ENCODE assay signal across 8 mouse cellular contexts in genomic region chr19:46689460-46690372, GRCm38 (mm10). TPM values are rescaled to one million over a fixed set of nuclear protein-coding genes. Genes with fewer than 3 reads are reported as not detected.
DNase-seq lines count a peak whose midpoint lies in the region; ATAC-seq lines count a peak whose summit lies in the region.

Gene Borcs7, plus strand, starts transcription at chr19:46689906.

- H3K9me3 ChIP-seq in hindbrain, embryonic 13.5 days, result no peaks in the 10 kb centered on the region

- peaks cover 6% of the 10 kb centered on the region; the same call in 1 of the 2 replicates for H3K4me1 ChIP-seq in hindbrain, embryonic 13.5 days (replicated peaks)

- 3% methylated on average over 44 of the region's 44 CpGs for WGBS in hindbrain, embryonic 13.5 days

- H3K27ac ChIP-seq in hindbrain, embryonic 13.5 days, result peak within 1 kb of the TSS; percentile 84

- H3K9ac ChIP-seq in hindbrain, embryonic 13.5 days, result peak within 1 kb of the TSS; percentile 80

- peak within 1 kb of the TSS; percentile 56 for H3K4me2 ChIP-seq in hindbrain, embryonic 13.5 days

- H3K36me3 ChIP-seq in hindbrain, embryonic 13.5 days, result peaks cover 7% of the 10 kb centered on the region

- DNase-seq in NIH3T3 (ENCODE audit: low read depth), result peak; percentile 92
- peak; percentile 91 to 94 for DNase-seq in cerebellum, postnatal 10 days
- peak; percentile 80 to 84 for DNase-seq in frontal cortex, postnatal 14 days (ENCODE audit: low spot score in 2 of 2)
- DNase-seq in layer of hippocampus, postnatal 25 days (ENCODE audit: extremely low spot score in 1 of 2, low spot score in 1 of 2), result peak; percentile 82 to 90
- peak; percentile 90 for DNase-seq in lung, postnatal 25 days (ENCODE audit: low spot score)
- DNase-seq in retina, embryonic 14.5 days (ENCODE audit: low spot score), result peak; percentile 88
- peak; percentile 87 for DNase-seq in thymus, postnatal 4 days

- peak within 1 kb of the TSS; percentile 58 for H3K4me3 ChIP-seq in hindbrain, embryonic 13.5 days

- no peaks in the 10 kb centered on the region for H3K27me3 ChIP-seq in hindbrain, embryonic 13.5 days

- peak; percentile 94 for ATAC-seq in hindbrain, embryonic 13.5 days (ENCODE audit: low FRiP score)

RNA-seq across cellular contexts. Expression of gene Borcs7, which starts in this region (rescaled TPM):
- polyA plus RNA-seq in hindbrain, embryonic 13.5 days (2015; fragmentation: Nextera tagmentation; extraction: Ambion mirVana), result 20.9 and 24.5 TPM in 2 replicates
- 10 to 100 TPM; 20.2 to 20.6 TPM for total RNA-seq in layer of hippocampus, postnatal 25 days (2021)

Comparison
In these comparisons a context has a peak if more than half of its experiments do, and no peak if none do; other contexts are left out.
1. Peak in every context shown above with its lines: DNase-seq, ATAC-seq, H3K4me3 ChIP-seq and H3K27ac ChIP-seq.